Mouse (Mus musculus) yolk sac, embryonic 10.5 days (tissue): Measurements from ENCODE around the gene Irx2.

ENCODE experiments used
- DNase-seq: peaks from one replicate; pipeline ENCODE4 v3.0.0-alpha.2; 2017; ENCODE audit warnings: low spot score

The Irx2 gene

GRCm38 (mm10) chr13:72628462-72628916 is at the start of gene Irx2:
Gene Irx2 (plus strand): TSS chr13:72628820.
- peak; percentile 93 for DNase-seq

- no peak for DNase-seq
Observed at GRCm38 (mm10) chr13:72581276-72581675, 47.3 kb upstream of the Irx2 start.

- DNase-seq = no peak
Observed at GRCm38 (mm10) chr13:72592526-72592925, 36.1 kb upstream of the Irx2 start.

- DNase-seq = no peak
Observed at GRCm38 (mm10) chr13:72593310-72593709, 35.3 kb upstream of the Irx2 start.

- no peak for DNase-seq
Observed at GRCm38 (mm10) chr13:72593710-72594111, 34.9 kb upstream of the Irx2 start.

GRCm38 (mm10) chr13:72599254-72599653 is 29.4 kb upstream of the Irx2 start:
- DNase-seq = no peak

- DNase-seq = no peak
Observed at GRCm38 (mm10) chr13:72608706-72609105, 19.9 kb upstream of the Irx2 start.

- DNase-seq = no peak
Observed at GRCm38 (mm10) chr13:72610277-72610676, 18.3 kb upstream of the Irx2 start.

- DNase-seq = no peak
Observed at GRCm38 (mm10) chr13:72623926-72624846, 4.4 kb upstream of the Irx2 start.

GRCm38 (mm10) chr13:72624847-72625170 is 3.8 kb upstream of the Irx2 start:
- DNase-seq = no peak

- DNase-seq = no peak
Observed at GRCm38 (mm10) chr13:72625236-72625950, 3.2 kb upstream of the Irx2 start.

GRCm38 (mm10) chr13:72627391-72628321 is 964 bp upstream of the Irx2 start:
- DNase-seq = no peak

GRCm38 (mm10) chr13:72628935-72629631 is 463 bp downstream of the Irx2 start:
- DNase-seq = no peak

- no peak for DNase-seq
Observed at GRCm38 (mm10) chr13:72629806-72630205, 1.2 kb downstream of the Irx2 start.

GRCm38 (mm10) chr13:72630501-72631372 is 2.1 kb downstream of the Irx2 start:
- DNase-seq = no peak

- no peak for DNase-seq
Observed at GRCm38 (mm10) chr13:72631373-72632021, 2.9 kb downstream of the Irx2 start.

- no peak for DNase-seq
Observed at GRCm38 (mm10) chr13:72632361-72632760, 3.7 kb downstream of the Irx2 start.

GRCm38 (mm10) chr13:72633097-72633496 is 4.5 kb downstream of the Irx2 start:
- no peak for DNase-seq

GRCm38 (mm10) chr13:72634752-72635315 is 6.2 kb downstream of the Irx2 start:
- DNase-seq = no peak
